Mouse (Mus musculus) spleen, postnatal 10 days (tissue): ENCODE measurements around the gene Gm13289.
"Not testable (repeated sequence)": the region's sequence is repeated elsewhere in the genome, so short reads cannot be mapped to it uniquely, and the experiment has no call there.

Source experiments
- DNase-seq, 2 experiments: peaks; one replicate each; pipeline ENCODE4 v3.0.0; 2021 to 2022; ENCODE audit warnings: low spot score in 2 of 2

The Gm13289 gene

DNA sequence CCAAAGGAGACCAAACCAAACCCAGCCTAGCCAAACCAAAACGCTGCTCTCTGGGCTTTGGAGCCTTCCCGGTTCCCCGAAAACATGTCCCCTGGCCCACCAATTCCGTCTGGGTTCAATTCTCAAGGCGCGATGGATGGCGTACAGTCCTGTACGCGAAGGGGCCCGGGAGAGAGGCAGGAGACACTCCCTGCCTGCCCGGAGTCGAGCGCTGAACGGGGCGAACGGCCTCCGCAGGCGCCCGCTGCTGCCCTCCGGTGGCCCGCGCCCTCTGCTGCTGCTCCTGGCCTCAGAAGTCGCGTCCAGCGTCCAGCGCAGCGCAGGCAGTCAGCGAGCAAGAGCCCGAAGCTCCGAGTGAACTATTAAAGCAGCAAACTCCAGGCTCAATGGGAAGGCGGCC, 5.6 kb downstream of the Gm13289 start:
- not testable (repeated sequence) for DNase-seq

DNA sequence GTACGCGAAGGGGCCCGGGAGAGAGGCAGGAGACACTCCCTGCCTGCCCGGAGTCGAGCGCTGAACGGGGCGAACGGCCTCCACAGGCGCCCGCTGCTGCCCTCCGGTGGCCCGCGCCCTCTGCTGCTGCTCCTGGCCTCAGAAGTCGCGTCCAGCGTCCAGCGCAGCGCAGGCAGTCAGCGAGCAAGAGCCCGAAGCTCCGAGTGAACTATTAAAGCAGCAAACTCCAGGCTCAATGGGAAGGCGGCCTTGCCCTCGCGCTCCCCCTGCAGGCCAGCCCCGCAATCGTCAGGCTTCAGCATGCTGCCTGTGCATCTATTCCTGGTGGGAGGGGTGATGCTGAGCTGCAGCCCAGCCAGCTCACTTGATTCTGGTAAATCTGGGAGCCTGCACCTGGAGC, 8.7 kb downstream of the Gm13289 start, which contains the start of gene Gm13276:
Gene Gm13276 (plus strand): TSS at position 301 of the 400 bp plus-strand sequence.
- DNase-seq, result not testable (repeated sequence)

DNA sequence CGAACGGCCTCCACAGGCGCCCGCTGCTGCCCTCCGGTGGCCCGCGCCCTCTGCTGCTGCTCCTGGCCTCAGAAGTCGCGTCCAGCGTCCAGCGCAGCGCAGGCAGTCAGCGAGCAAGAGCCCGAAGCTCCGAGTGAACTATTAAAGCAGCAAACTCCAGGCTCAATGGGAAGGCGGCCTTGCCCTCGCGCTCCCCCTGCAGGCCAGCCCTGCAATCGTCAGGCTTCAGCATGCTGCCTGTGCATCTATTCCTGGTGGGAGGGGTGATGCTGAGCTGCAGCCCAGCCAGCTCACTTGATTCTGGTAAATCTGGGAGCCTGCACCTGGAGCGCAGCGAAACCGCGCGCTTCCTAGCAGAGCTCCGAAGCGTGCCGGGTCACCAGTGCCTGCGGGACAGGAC, 11.7 kb downstream of the Gm13289 start, which contains the start of gene Gm13277:
Gene Gm13277 (plus strand): TSS at position 231 of the 400 bp plus-strand sequence.
- peak; percentile 17 to 69 for DNase-seq

DNA sequence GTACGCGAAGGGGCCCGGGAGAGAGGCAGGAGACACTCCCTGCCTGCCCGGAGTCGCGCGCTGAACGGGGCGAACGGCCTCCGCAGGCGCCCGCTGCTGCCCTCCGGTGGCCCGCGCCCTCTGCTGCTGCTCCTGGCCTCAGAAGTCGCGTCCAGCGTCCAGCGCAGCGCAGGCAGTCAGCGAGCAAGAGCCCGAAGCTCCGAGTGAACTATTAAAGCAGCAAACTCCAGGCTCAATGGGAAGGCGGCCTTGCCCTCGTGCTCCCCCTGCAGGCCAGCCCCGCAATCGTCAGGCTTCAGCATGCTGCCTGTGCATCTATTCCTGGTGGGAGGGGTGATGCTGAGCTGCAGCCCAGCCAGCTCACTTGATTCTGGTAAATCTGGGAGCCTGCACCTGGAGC, 14.5 kb downstream of the Gm13289 start, which contains the start of gene Gm13278:
Gene Gm13278 (plus strand): TSS at position 301 of the 400 bp plus-strand sequence.
- not testable (repeated sequence) for DNase-seq

DNA sequence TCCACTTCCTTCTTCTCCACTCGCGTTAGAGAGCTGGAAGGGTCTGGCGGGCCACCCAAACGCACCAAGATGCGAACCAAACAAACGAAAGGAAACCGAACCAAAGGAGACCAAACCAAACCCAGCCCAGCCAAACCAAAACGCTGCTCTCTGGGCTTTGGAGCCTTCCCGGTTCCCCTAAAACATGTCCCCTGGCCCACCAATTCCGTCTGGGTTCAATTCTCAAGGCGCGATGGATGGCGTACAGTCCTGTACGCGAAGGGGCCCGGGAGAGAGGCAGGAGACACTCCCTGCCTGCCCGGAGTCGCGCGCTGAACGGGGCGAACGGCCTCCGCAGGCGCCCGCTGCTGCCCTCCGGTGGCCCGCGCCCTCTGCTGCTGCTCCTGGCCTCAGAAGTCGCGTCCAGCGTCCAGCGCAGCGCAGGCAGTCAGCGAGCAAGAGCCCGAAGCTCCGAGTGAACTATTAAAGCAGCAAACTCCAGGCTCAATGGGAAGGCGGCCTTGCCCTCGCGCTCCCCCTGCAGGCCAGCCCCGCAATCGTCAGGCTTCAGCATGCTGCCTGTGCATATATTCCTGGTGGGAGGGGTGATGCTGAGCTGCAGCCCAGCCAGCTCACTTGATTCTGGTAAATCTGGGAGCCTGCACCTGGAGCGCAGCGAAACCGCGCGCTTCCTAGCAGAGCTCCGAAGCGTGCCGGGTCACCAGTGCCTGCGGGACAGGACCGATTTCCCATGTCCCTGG, 17.4 kb downstream of the Gm13289 start, which contains the start of gene Gm13275:
Gene Gm13275 (plus strand): TSS at position 552 of the 740 bp plus-strand sequence.
- peak; percentile 47 to 79 for DNase-seq

DNA sequence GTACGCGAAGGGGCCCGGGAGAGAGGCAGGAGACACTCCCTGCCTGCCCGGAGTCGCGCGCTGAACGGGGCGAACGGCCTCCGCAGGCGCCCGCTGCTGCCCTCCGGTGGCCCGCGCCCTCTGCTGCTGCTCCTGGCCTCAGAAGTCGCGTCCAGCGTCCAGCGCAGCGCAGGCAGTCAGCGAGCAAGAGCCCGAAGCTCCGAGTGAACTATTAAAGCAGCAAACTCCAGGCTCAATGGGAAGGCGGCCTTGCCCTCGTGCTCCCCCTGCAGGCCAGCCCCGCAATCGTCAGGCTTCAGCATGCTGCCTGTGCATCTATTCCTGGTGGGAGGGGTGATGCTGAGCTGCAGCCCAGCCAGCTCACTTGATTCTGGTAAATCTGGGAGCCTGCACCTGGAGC, 20.4 kb downstream of the Gm13289 start, which contains the start of gene Gm13279:
Gene Gm13279 (plus strand): TSS at position 301 of the 400 bp plus-strand sequence.
- DNase-seq, result not testable (repeated sequence)

DNA sequence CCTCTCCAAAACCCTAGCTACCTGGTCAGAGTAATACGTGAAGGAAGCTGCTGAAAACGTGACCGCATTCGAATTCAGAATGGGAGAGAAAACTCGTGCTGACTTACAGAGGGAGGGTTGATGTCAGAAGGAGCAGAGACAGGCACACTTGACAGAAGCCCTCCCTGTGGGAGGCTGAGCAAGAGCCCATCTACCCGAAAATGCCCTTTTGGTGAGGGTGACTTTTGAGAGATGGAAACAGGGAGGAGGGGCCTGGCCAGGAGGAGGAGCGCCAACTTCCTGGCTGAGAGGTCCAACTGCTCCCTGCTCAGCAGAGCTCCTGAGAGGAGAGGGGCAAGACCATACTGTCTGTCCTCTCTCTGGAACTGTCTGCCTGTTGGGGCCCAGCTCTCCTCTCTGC, 22.6 kb downstream of the Gm13289 start, which contains the start of gene Gm13285:
Gene Gm13285 (plus strand): TSS at position 301 of the 400 bp plus-strand sequence.
- not testable (repeated sequence) for DNase-seq

DNA sequence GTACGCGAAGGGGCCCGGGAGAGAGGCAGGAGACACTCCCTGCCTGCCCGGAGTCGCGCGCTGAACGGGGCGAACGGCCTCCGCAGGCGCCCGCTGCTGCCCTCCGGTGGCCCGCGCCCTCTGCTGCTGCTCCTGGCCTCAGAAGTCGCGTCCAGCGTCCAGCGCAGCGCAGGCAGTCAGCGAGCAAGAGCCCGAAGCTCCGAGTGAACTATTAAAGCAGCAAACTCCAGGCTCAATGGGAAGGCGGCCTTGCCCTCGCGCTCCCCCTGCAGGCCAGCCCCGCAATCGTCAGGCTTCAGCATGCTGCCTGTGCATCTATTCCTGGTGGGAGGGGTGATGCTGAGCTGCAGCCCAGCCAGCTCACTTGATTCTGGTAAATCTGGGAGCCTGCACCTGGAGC, 26.2 kb downstream of the Gm13289 start, which contains the start of gene Gm13287:
Gene Gm13287 (plus strand): TSS at position 301 of the 400 bp plus-strand sequence.
- not testable (repeated sequence) for DNase-seq

DNA sequence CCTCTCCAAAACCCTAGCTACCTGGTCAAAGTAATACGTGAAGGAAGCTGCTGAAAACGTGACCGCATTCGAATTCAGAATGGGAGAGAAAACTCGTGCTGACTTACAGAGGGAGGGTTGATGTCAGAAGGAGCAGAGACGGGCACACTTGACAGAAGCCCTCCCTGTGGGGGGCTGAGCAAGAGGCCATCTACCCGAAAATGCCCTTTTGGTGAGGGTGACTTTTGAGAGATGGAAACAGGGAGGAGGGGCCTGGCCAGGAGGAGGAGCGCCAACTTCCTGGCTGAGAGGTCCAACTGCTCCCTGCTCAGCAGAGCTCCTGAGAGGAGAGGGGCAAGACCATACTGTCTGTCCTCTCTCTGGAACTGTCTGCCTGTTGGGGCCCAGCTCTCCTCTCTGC, 28.5 kb downstream of the Gm13289 start, which contains the start of gene Gm13288:
Gene Gm13288 (plus strand): TSS at position 301 of the 400 bp plus-strand sequence.
- not testable (repeated sequence) for DNase-seq

DNA sequence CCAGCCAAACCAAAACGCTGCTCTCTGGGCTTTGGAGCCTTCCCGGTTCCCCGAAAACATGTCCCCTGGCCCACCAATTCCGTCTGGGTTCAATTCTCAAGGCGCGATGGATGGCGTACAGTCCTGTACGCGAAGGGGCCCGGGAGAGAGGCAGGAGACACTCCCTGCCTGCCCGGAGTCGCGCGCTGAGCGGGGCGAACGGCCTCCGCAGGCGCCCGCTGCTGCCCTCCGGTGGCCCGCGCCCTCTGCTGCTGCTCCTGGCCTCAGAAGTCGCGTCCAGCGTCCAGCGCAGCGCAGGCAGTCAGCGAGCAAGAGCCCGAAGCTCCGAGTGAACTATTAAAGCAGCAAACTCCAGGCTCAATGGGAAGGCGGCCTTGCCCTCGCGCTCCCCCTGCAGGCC, 29.0 kb downstream of the Gm13289 start:
- peak in 1 of 2 experiments; percentile 16 for DNase-seq

DNA sequence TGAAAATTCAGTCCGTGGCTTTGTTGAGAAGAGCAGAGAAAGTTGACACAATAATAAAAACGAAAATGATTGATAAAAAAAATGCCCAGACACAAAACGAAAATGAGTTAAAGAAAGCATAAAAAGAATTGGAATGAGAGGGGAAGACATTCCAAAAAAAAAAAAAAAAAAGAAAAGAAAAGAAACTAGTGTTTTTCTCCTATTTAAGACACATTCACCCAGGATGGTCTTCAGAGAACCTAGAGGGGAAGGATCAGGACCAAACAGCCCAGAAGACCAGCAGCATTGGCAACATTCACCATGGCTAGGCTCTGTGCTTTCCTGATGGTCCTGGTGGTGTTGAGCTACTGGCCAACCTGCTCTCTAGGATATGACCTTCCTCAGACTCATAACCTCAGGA, 39.2 kb downstream of the Gm13289 start, which contains the start of gene Ifna7:
Gene Ifna7 (plus strand): TSS at position 301 of the 400 bp plus-strand sequence.
- DNase-seq, result no peak

DNA sequence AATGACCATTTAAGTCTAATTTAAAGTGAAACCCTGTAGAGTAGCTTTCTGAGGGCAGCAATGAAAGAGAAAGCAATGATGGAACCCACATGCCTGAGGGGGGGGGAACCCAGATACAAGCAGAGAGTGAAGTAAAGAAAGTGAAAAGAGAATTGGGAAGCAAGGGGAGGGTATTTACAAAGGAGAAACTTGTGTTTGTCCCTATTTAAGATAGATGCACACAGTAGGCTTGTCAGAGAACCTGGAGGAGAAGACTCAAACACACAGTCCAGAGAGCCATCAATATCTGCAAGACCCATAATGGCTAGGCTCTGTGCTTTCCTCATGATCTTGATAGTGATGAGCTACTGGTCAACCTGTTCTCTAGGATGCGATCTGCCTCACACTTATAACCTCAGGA, 42.9 kb downstream of the Gm13289 start, which contains the start of gene Ifna11:
Gene Ifna11 (plus strand): TSS at position 301 of the 400 bp plus-strand sequence.
- DNase-seq, result no peak

DNA sequence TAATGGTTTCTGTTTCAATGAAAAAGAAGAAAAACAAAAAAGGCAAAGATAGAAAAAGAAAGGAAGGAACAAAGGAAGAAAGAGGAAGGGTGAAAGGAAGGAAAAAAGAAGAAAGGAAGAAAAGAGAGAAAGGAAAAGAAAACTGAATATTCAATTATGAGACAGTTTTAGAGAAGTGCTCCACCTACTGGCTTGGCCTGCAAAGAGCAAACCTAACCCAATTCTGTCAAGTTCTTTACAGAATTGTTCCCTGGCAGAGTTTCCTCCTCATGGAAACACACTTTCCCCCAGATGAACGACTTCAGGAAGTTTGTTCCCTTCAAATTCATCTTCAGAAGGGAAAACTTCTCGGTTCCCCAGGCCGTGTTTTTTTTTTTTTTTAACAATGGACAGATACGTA, 46.3 kb downstream of the Gm13289 start:
- peak in 1 of 2 experiments; percentile 22 for DNase-seq
